Mouse (Mus musculus) neural tube, embryonic 15.5 days (tissue): Measurements from ENCODE around the gene Cyp2ab1. TPM values are rescaled to one million over a fixed set of nuclear protein-coding genes. Genes with fewer than 3 reads are reported as not detected.

Experiments
- ATAC-seq: fragments of 200-750 bp; cut with Nextera tagmentation; 2 replicates; pipeline ENCODE4 v1.8.0; 2017; ENCODE audit warnings: mild to moderate bottlenecking, moderate TSS enrichment, moderate library complexity; ENCODE audit not compliant: low FRiP score
- H3K27ac ChIP-seq: fragments of 300-500 bp; sonication (generic); replicated peaks from 2 replicates; pipeline ENCODE4 v1.5.1; 2015; ENCODE audit warnings: mild to moderate bottlenecking, inconsistent platforms
- H3K27me3 ChIP-seq: fragments of 300-500 bp; sonication (generic); replicated peaks from 2 replicates; pipeline ENCODE4 v1.6.1; 2015; ENCODE audit warnings: inconsistent platforms
- H3K36me3 ChIP-seq: fragments of 300-500 bp; sonication (generic); 2 replicates; pipeline ENCODE4 v1.6.1; 2015; ENCODE audit warnings: inconsistent platforms
- H3K4me1 ChIP-seq: fragments of 300-500 bp; sonication (generic); 2 replicates; pipeline ENCODE4 v1.6.1; 2015; ENCODE audit warnings: inconsistent platforms
- H3K4me2 ChIP-seq: fragments of 300-500 bp; sonication (generic); 2 replicates; pipeline ENCODE4 v1.6.1; 2015; ENCODE audit warnings: inconsistent platforms, mild to moderate bottlenecking, moderate library complexity
- H3K4me3 ChIP-seq: fragments of 300-500 bp; sonication (generic); replicated peaks from 2 replicates; pipeline ENCODE4 v1.5.1; 2015; ENCODE audit warnings: mild to moderate bottlenecking, inconsistent platforms
- H3K9ac ChIP-seq: fragments of 300-500 bp; sonication (generic); replicated peaks from 2 replicates; pipeline ENCODE4 v1.6.1; 2015; ENCODE audit warnings: mild to moderate bottlenecking, inconsistent platforms
- H3K9me3 ChIP-seq: fragments of 300-500 bp; sonication (generic); replicated peaks from 2 replicates; pipeline ENCODE4 v1.6.1; 2016; ENCODE audit warnings: inconsistent platforms
- WGBS: fragments of 180-500 bp; shearing (Covaris S2); methylation state at CpG from one replicate; pipeline ENCODE4 v1.1.7; 2015; ENCODE audit warnings: mixed read lengths; 5-methylcytosine and 5-hydroxymethylcytosine counted together
- polyA plus RNA-seq: library from polyadenylated mRNA; unstranded; fragments of >200 nt; fragmentation: Nextera tagmentation; extraction: Ambion mirVana; gene quantifications from 2 replicates; pipeline ENCODE4 v1.2.1, GENCODE M21; 2015

The Cyp2ab1 gene
- polyA plus RNA-seq, 1 experiment from 2014 or later = not detected

DNA sequence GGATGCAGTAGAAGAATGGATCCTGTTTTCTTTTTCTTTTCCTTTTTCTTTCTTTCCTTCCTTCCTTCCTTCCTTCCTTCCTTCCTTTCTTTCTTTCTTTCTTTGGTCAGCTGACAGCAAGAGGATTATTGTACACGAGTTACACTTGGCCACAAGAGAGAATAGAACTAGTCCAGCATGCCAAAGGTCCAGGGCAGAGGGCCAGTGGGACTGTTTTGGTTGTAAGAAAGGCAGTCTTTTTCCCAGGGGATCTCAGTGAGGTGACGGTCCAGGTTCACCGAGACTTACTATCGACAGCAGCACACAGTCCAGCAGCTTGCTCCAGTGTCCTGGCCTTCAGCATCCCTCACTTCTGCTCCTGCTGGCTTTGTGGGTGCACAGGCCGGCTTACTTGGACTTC is 3.1 kb upstream of the Cyp2ab1 start:
- Histone ChIP-seq H3K9ac (no peak overlapping the region), H3K36me3 (peaks cover 34% of the 10 kb centered on the region), H3K4me3 (no peak overlapping the region), H3K4me1 (no peaks in the 10 kb centered on the region), H3K9me3 (no peaks in the 10 kb centered on the region), H3K27ac (no peak overlapping the region), H3K27me3 (no peaks in the 10 kb centered on the region), H3K4me2 (no peak overlapping the region)
- ATAC-seq = no peak
- 90% methylated on average over 5 of the region's 5 CpGs for WGBS

GRCm38 (mm10) chr16:20323907-20324306 is 1.3 kb downstream of the Cyp2ab1 start:
- no peak overlapping the region for H3K9ac ChIP-seq
- H3K4me1 ChIP-seq = no peaks in the 10 kb centered on the region
- no peaks in the 10 kb centered on the region for H3K9me3 ChIP-seq
- no peaks in the 10 kb centered on the region for H3K27me3 ChIP-seq
- no peak overlapping the region for H3K4me3 ChIP-seq
- H3K4me2 ChIP-seq = no peak overlapping the region
- 81% methylated on average over 5 of the region's 5 CpGs for WGBS
- H3K27ac ChIP-seq = no peak overlapping the region
- ATAC-seq = no peak
- peaks cover 8% of the 10 kb centered on the region; the same call in 1 of the 2 replicates for H3K36me3 ChIP-seq

DNA sequence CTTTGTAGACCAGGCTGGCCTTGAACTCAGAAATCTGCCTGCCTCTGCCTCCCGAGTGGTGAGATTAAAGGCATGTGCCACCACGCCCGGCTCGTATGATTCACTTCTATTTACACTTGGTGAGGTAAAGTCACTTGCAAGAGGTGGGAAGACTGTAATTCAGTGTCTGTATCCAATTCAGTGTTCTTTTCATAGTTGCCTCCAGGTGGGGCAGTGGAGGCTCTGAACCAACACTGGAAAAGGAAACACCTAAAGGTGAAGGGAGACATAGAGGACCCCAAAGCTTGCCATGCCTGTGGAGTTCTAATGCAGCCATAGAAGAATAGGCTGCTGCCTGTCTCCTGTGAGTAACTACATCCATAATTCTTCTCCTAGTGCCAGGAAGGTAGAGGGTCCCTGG is 2.9 kb downstream of the Cyp2ab1 start:
- Histone ChIP-seq H3K9me3 (no peaks in the 10 kb centered on the region), H3K27ac (no peak overlapping the region), H3K27me3 (no peaks in the 10 kb centered on the region), H3K4me1 (no peaks in the 10 kb centered on the region), H3K36me3 (no peaks in the 10 kb centered on the region), H3K4me2 (no peak overlapping the region), H3K4me3 (no peak overlapping the region), H3K9ac (no peak overlapping the region)
- 94% methylated on average over 4 of the region's 4 CpGs for WGBS
- ATAC-seq = no peak

- Histone ChIP-seq H3K9me3 (no peaks in the 10 kb centered on the region), H3K27ac (no peak overlapping the region), H3K4me1 (no peaks in the 10 kb centered on the region), H3K27me3 (no peaks in the 10 kb centered on the region), H3K9ac (no peak overlapping the region), H3K4me2 (no peak overlapping the region), H3K4me3 (no peak overlapping the region), H3K36me3 (no peaks in the 10 kb centered on the region)
- WGBS = 86% methylated on average over 6 of the region's 6 CpGs
- ATAC-seq = no peak
These were observed 8.4 kb downstream of the Cyp2ab1 start for GRCm38 (mm10) chr16:20316770-20317169.

GRCm38 (mm10) chr16:20315266-20315665 is 9.9 kb downstream of the Cyp2ab1 start:
- no peak for ATAC-seq
- H3K27ac ChIP-seq = no peak overlapping the region
- H3K4me2 ChIP-seq = no peak overlapping the region
- no peak overlapping the region for H3K4me3 ChIP-seq
- no peak overlapping the region for H3K9ac ChIP-seq
- no peaks in the 10 kb centered on the region for H3K4me1 ChIP-seq
- 84% methylated on average over 4 of the region's 4 CpGs for WGBS
- H3K36me3 ChIP-seq = no peaks in the 10 kb centered on the region
- no peaks in the 10 kb centered on the region for H3K27me3 ChIP-seq
- H3K9me3 ChIP-seq = no peaks in the 10 kb centered on the region

DNA sequence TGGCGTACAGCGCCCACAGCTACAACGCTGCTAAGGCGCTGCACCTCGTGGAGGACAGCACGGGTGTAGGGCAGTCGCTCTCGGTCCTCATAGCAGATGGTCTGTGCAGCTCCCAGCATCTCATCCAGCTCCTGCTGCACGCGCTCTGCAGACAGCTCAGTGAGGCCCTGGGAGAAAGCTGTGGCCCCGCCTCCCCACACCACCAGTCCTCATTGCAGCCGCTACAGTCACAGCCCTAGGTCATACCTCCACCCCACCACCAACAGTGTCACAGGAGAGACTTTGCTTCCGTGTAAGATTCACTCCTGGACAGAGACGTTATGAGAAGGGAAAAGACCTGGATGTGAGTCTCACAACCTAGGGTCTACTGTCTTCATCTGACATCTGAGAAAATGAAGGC is 12.9 kb downstream of the Cyp2ab1 start:
- no peak overlapping the region for H3K27ac ChIP-seq
- no peaks in the 10 kb centered on the region for H3K9me3 ChIP-seq
- no peaks in the 10 kb centered on the region for H3K4me1 ChIP-seq
- no peak overlapping the region for H3K4me2 ChIP-seq
- no peak for ATAC-seq
- WGBS = 70% methylated on average over 14 of the region's 14 CpGs
- H3K27me3 ChIP-seq = no peaks in the 10 kb centered on the region
- no peaks in the 10 kb centered on the region for H3K36me3 ChIP-seq
- no peak overlapping the region for H3K9ac ChIP-seq
- no peak overlapping the region for H3K4me3 ChIP-seq

DNA sequence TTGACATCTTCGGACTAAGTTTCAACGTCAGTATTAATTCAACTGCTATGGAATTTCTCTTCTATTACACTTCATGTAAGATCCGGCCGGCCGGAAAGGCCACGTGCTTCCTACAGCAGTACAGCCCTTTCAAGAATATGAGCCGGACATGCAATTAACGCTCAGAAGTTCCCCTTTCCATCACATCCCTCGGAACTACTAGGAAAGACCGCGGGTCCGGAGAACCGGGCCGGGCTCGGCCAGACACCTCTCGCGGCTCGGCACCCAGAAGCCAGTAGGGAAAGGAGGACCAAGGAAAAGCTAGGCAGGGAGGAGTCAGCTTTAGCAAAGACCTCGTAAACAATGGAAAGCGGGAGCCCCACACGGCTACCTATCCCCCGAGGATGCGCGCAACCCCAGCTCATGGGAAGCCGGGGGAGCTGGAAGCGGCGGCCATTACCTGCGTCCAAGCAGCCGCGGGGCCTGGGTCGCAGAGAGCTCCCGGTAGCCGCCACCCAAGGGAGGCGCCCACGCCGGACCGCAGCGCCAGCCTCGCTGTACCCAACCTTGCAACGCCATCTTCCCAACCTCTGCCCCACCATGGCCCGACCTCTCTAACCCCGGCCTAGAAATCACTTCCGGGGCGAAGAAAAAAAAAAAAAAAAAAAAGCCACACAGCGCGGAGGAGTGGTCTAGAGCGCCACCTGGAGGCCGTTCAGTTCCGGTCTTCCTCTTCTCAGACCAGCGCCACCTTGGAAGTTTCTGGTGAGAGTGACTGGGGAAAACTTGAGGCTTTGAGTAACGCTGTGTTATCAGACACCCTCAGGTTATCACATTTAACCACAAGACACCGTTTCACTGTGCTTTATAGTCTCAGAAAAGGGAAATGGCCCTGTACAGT is 23.2 kb downstream of the Cyp2ab1 start, which contains the start of gene Parl:
Parl (minus strand) TSS at position 618 of the 880 bp plus-strand sequence.
- Histone ChIP-seq H3K4me1 (peaks cover 22% of the 10 kb centered on the region), H3K27me3 (no peaks in the 10 kb centered on the region), H3K9me3 (no peaks in the 10 kb centered on the region), H3K4me3 (peak within 1 kb of the TSS; percentile 85), H3K36me3 (peaks cover 3% of the 10 kb centered on the region), H3K27ac (peak within 1 kb of the TSS; percentile 74), H3K4me2 (peak within 1 kb of the TSS; percentile 79), H3K9ac (peak within 1 kb of the TSS; percentile 75)
- WGBS = under 1% methylated on average over 52 of the region's 52 CpGs
- ATAC-seq = peak; percentile 94

DNA sequence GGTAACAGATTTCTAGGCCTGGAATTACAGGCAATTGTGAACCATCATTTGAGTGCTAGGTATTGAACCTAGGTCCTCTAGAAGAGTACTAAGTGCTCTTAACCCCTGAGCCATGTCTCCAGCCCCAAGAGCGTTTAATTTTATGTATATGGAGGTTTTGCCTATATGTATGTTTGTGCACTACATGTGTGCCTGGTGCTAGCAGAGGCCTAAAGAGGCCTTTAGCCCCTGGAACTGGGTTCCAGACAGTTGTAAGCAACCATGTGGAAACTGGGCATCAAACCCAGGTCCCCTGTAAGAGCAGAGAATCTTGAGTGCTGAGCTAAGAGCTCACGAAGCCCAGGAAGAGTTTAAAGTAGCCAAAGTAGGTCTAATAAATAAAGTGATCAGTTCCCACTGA is 25.1 kb downstream of the Cyp2ab1 start:
- 100% methylated on average over 2 of the region's 2 CpGs for WGBS
- no peak for ATAC-seq
- Histone ChIP-seq H3K27ac (no peak overlapping the region), H3K36me3 (peaks cover 12% of the 10 kb centered on the region), H3K9ac (no peak overlapping the region), H3K4me3 (no peak overlapping the region), H3K9me3 (no peaks in the 10 kb centered on the region), H3K27me3 (no peaks in the 10 kb centered on the region), H3K4me2 (peak overlapping the region; percentile 79; the same call in 1 of the 2 replicates), H3K4me1 (peaks cover 22% of the 10 kb centered on the region)

GRCm38 (mm10) chr16:20280238-20280637 is 45.0 kb downstream of the Cyp2ab1 start:
- Histone ChIP-seq H3K4me2 (no peak overlapping the region), H3K9me3 (0 out of 2 replicates have a peak, but pooled peaks cover 4% of the 10 kb centered on the region), H3K27me3 (no peaks in the 10 kb centered on the region), H3K36me3 (peaks cover 67% of the 10 kb centered on the region), H3K4me1 (no peaks in the 10 kb centered on the region), H3K9ac (no peak overlapping the region), H3K4me3 (no peak overlapping the region), H3K27ac (no peak overlapping the region)
- 87% methylated on average over 4 of the region's 4 CpGs for WGBS
- ATAC-seq = no peak

- Histone ChIP-seq H3K27me3 (no peaks in the 10 kb centered on the region), H3K9me3 (0 out of 2 replicates have a peak, but pooled peaks cover 4% of the 10 kb centered on the region), H3K4me2 (no peak overlapping the region), H3K4me3 (no peak overlapping the region), H3K9ac (no peak overlapping the region), H3K27ac (no peak overlapping the region), H3K4me1 (no peaks in the 10 kb centered on the region), H3K36me3 (peaks cover 59% of the 10 kb centered on the region)
- no peak for ATAC-seq
- WGBS = 98% methylated on average over 5 of the region's 5 CpGs
These were observed 45.8 kb downstream of the Cyp2ab1 start for GRCm38 (mm10) chr16:20279395-20279794.

DNA sequence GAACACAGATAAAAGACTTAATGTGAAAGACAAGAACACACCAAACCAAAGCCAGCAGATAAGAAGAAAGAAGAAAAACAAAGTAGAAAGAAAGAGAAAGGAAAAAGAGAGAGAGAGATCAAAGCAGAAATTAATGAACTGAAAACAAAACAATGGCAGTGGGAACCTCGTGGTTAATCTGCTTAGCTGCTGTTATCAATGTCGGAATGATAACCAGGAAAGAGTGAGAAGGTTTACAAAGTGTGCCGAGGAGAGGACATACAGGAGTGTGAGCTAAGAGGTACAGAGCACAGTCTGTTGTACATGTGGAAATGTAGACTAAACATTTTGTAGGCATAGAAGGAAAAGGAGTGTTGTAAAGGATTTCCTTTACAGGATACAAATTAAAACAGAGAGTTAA is 52.2 kb downstream of the Cyp2ab1 start:
- Histone ChIP-seq H3K4me2 (no peak overlapping the region), H3K27ac (no peak overlapping the region), H3K27me3 (no peaks in the 10 kb centered on the region), H3K9ac (no peak overlapping the region), H3K4me3 (no peak overlapping the region), H3K9me3 (0 out of 2 replicates have a peak, but pooled peaks cover 4% of the 10 kb centered on the region), H3K4me1 (no peaks in the 10 kb centered on the region), H3K36me3 (peaks cover 2% of the 10 kb centered on the region)
- 47% methylated on average over 3 of the region's 3 CpGs for WGBS
- ATAC-seq = no peak

GRCm38 (mm10) chr16:20271339-20271738 is 53.9 kb downstream of the Cyp2ab1 start:
- Histone ChIP-seq H3K4me1 (no peaks in the 10 kb centered on the region), H3K27me3 (no peaks in the 10 kb centered on the region), H3K4me3 (no peak overlapping the region), H3K36me3 (no peaks in the 10 kb centered on the region), H3K9ac (no peak overlapping the region), H3K27ac (no peak overlapping the region), H3K9me3 (no peaks in the 10 kb centered on the region), H3K4me2 (no peak overlapping the region)
- 80% methylated on average over 4 of the region's 4 CpGs for WGBS
- no peak for ATAC-seq
